Mouse (Mus musculus): ENCODE measurements around the gene Plk3.

The Plk3 gene

GRCm38 (mm10) chr4:117138295-117139216 lies 4.8 kb upstream of the Plk3 start:
- DNase-seq (ENCODE audit: low spot score in 2 of 2) = no peak

DNA sequence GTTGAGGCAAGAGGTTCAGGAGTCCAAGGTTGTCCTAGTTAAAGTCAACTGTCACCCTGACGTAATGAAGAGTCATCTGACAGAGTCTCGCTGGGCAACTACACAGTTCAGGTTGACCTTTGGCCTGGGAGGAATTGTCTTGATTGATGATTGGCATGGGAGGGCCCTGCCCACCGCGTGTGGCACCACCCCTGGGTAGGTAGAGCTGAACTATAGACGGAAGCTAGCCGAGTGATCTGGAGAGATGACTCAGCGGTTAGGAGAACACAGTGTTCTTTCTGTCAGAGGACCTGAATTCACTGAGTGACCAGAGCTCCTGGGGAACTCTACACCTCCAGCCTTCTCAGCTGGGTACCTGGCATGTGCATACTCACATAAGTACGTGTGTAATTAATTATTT lies 2.3 kb upstream of the Plk3 start:
- DNase-seq (ENCODE audit: low spot score in 2 of 2) = no peak

DNA sequence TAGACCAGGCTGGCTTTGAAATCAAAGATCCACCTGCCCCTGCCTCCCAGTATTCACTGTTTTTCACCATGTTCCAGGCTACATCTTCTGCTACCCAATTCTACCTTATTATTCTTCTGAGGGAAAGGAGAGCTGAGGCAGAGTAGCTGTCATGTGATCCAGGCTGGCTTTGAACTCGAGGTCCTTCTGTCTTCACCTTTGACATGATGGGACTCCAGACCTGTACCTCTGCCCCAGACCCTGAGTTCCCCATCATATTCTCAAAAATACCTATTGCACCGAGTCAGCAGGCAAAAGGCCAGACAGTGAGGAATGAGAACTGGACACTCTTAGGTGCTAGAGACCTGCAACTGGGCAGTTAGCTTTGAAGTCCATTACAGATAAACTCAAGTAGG lies 835 bp upstream of the Plk3 start:
- DNase-seq (ENCODE audit: low spot score in 2 of 2) = no peak

GRCm38 (mm10) chr4:117133366-117133796 lies 382 bp downstream of the Plk3 start:
- no peak for DNase-seq (ENCODE audit: low spot score in 2 of 2)

DNA sequence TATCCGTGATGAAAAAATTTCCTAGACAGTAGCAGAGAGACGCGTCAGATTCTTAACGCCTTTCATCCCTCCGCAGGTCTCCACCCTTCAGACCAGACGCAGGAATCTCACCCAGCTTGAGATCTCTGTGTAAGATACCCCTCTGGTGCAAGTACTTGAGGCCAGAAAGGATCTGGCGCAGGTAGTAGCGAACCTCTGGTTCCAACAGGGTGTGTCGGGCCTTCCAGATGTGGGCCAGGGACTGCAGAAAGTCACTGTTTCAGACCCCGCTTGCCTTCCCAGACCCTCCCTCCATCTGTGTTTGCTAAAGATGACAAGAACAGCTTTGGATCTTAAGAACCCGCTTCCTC lies 994 bp downstream of the Plk3 start:
- no peak for DNase-seq (ENCODE audit: low spot score in 2 of 2)

- DNase-seq (ENCODE audit: low spot score in 2 of 2) = no peak
These were observed 1.6 kb downstream of the Plk3 start for GRCm38 (mm10) chr4:117131890-117132793.

DNA sequence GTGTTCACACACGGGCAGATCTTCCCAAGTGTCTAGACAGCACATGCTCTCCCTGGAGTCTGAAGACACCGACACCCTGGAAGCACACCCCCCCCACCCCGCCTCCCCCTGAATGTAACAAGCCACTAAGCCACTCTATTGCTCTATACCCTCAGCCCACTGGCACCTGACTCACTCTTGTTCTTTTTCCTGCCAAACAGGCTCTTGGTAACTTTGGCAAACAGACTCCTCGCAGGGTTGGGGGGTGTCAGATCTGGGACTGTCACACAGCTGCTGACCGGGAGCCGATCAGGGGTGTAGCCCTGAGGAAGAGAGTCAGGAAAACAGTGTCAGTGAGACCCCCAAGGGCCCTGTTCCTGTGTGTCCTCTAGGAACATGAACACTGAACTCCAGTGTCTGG lies 2.6 kb downstream of the Plk3 start:
- no peak for DNase-seq (ENCODE audit: low spot score in 2 of 2)

DNA sequence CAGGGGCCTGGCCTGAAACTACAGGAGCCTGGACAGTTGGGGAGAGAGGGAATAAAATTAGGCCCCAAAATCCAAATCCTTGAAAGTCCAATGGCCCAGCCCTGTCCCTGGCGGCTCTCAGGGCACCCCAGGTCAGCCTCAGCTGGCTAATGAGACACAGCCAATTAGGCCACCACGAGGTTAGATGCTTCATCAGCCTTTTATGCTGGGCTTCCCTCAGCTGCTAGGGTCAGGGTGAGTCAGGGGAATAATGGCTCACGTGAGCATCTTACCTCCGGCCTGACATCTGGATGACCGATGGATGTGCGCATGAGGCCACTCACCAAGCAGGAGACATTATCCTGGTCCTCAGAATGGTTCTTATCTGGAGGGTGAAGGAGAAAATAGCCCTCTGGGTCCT lies 3.0 kb downstream of the Plk3 start:
- no peak for DNase-seq (ENCODE audit: low spot score in 2 of 2)

DNA sequence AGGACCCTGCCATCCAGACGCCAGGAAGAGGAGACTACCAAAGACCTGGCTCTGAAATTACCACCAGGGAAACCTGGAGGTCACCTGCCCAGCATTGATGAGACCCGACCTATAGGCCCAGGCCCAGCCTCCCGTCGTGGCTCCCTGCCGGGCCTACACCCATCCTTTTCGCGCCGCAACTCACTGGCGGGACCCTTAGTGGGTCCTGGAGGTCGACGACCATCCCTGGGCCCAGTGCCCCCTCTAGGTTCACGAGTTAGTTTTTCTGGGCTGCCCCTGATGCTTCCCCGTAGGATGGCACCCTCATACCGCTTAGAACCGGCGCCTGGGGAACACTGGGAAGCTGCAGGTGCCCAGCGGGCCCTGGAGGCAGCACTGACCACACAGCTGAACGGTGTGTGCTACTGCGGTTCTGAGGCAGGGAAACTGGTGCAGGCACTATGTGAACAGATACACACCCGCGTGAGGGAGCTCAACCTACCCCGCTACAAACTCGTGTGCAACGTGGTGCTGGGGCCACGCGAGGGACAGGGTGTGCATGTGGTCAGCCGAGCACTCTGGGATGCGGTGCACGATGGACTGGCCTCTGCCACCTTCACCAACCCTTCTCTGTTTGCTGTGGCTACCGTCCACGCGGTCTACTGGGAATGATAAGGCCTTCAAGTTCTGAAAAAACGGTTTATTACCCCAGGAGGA lies 5.6 kb downstream of the Plk3 start:
- no peak for DNase-seq (ENCODE audit: low spot score in 2 of 2)

GRCm38 (mm10) chr4:117126675-117127290 lies 7.0 kb downstream of the Plk3 start, which contains the start of gene Tctex1d4:
TSS of gene Tctex1d4 (plus strand) at chr4:117126794.
- no peak for DNase-seq (ENCODE audit: low spot score in 2 of 2)

- no peak for DNase-seq (ENCODE audit: low spot score in 2 of 2)
These were observed 7.7 kb downstream of the Plk3 start for GRCm38 (mm10) chr4:117125910-117126674.

- DNase-seq (ENCODE audit: low spot score in 2 of 2) = peak; percentile 73
These were observed 8.3 kb downstream of the Plk3 start, which contains the start of gene Btbd19 for GRCm38 (mm10) chr4:117125348-117125909. TSS of gene Btbd19 (minus strand) at chr4:117125725.

GRCm38 (mm10) chr4:117124518-117125347 lies 9.0 kb downstream of the Plk3 start:
- no peak for DNase-seq (ENCODE audit: low spot score in 2 of 2)

- no peak for DNase-seq (ENCODE audit: low spot score in 2 of 2)
These were observed 9.6 kb downstream of the Plk3 start for GRCm38 (mm10) chr4:117124218-117124517.

DNA sequence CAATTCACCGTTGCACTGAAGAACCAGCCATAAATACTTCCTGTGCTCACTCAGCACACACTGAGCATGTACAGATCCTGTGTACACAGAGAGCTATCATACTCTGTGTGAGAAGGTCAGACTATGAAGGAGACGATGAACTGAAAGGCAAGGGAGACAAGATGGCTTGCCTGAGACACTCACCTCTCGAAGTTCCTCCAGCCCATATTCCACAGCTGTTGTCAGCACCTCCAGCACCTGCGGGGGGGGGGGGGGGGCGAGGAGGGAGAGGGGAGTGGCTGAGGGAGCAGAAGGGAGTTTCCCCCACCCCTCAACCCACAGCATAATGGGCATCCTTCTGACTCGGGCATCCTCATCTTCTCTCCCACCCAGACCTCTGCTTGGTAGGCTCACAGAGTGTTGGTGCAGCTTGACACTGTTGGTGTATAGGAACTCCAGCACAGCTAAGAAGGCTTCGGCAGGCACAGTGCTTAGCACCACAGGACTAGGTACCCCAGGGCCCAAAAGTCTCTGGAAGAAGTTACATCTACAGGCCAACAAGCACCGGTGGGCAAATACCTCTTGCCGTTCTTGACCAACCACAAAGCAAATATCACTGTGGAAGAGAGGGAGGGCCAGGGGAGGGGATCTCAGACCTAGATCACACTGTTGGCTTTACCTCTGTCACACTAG lies 10.1 kb downstream of the Plk3 start:
- DNase-seq (ENCODE audit: low spot score in 2 of 2) = no peak

- no peak for DNase-seq (ENCODE audit: low spot score in 2 of 2)
These were observed 11.6 kb downstream of the Plk3 start for GRCm38 (mm10) chr4:117122209-117122608.

DNA sequence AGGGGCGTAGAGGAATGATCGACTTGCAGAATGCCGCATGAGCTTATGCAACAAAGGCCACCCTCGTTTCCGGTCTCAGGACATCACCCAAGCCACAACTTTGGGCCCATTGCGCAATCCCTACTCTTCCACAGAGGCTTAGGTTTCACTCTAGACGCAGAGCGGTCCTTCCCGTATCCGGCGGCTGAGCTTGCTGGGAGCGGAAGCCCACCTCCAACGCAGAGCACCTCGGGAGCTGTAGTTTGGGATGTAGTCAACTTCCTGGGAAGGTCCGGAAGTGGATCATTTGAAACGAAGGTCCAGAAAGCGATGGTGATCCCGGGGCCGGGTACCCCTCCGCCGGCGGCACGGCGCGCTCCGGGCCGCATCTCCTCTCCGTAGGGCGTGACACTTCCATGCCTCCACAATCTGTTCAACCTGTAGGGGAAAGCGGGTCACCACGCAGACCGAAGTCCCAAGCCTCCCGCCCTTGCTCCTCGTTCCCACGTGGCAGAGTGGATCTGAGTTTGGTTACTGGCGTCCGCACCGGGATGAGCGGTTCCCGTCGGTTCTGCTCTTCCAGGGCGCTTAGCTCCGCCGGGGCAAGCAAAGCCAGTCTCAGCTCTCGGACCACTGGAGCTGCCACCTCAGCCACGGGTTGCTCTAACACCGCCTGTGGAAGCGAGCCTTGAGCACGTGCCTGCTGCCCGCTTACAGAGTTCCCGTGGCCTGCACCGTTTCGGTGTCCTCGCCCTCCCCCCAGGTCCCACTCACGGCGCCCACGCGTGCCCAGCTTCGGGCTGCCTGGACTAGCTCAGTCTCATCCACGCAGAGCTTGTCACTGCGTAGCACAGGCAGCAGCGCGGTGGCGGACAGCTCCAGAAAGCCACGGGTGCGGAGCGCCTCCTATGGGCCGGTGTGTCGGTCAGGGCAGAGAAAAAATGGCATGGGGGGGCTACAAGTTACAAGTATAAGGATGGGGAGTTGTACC lies 13.0 kb downstream of the Plk3 start:
- peak; percentile 96 to 97 for DNase-seq (ENCODE audit: low spot score in 2 of 2)

GRCm38 (mm10) chr4:117120052-117120444 lies 13.7 kb downstream of the Plk3 start:
- no peak for DNase-seq (ENCODE audit: low spot score in 2 of 2)

Measured in right cerebral cortex, adult 2 months (tissue).